Mouse (Mus musculus) hindbrain, embryonic 15.5 days (tissue): ENCODE measurements around the gene Gm37240. TPM values are rescaled to one million over a fixed set of nuclear protein-coding genes. Genes with fewer than 3 reads are reported as not detected.

Experiments
- ATAC-seq: fragments of 200-750 bp; cut with Nextera tagmentation; 2 replicates; pipeline ENCODE4 v1.8.0; 2017; ENCODE audit warnings: low read depth, moderate number of reproducible peaks, moderate TSS enrichment; ENCODE audit not compliant: low FRiP score
- H3K27ac ChIP-seq: fragments of 300-500 bp; sonication (generic); replicated peaks from 2 replicates; pipeline ENCODE4 v1.5.1; 2015; ENCODE audit warnings: mild to moderate bottlenecking, inconsistent platforms
- H3K27me3 ChIP-seq: fragments of 300-500 bp; sonication (generic); 2 replicates; pipeline ENCODE4 v1.6.1; 2015; ENCODE audit warnings: control low read depth, inconsistent platforms
- H3K36me3 ChIP-seq: fragments of 300-500 bp; sonication (generic); 2 replicates; pipeline ENCODE4 v1.6.1; 2015; ENCODE audit warnings: control low read depth, inconsistent platforms
- H3K4me1 ChIP-seq: fragments of 300-500 bp; sonication (generic); replicated peaks from 2 replicates; pipeline ENCODE4 v1.6.1; 2015; ENCODE audit warnings: control low read depth, inconsistent platforms
- H3K4me2 ChIP-seq: fragments of 300-500 bp; sonication (generic); 2 replicates; pipeline ENCODE4 v1.6.1; 2015; ENCODE audit warnings: moderate library complexity, mild to moderate bottlenecking, inconsistent platforms
- H3K4me3 ChIP-seq: fragments of 300-500 bp; sonication (generic); 2 replicates; pipeline ENCODE4 v1.5.1; 2015; ENCODE audit warnings: mild to moderate bottlenecking, inconsistent platforms
- H3K9ac ChIP-seq: fragments of 300-500 bp; sonication (generic); 2 replicates; pipeline ENCODE4 v1.6.1; 2015; ENCODE audit warnings: inconsistent platforms
- H3K9me3 ChIP-seq: fragments of 300-500 bp; sonication (generic); 2 replicates; pipeline ENCODE4 v1.6.1; 2016; ENCODE audit warnings: control low read depth, inconsistent platforms
- WGBS: fragments of 180-500 bp; shearing (Covaris S2); methylation state at CpG from one replicate; pipeline ENCODE4 v1.1.7; 2015; 5-methylcytosine and 5-hydroxymethylcytosine counted together
- polyA plus RNA-seq: library from polyadenylated mRNA; unstranded; fragments of >200 nt; fragmentation: Nextera tagmentation; extraction: Ambion mirVana; gene quantifications from 2 replicates; pipeline ENCODE4 v1.2.1, GENCODE M21; 2015

Gm37240 gene
- polyA plus RNA-seq, 1 experiment from 2014 or later, result 0.87 TPM

DNA sequence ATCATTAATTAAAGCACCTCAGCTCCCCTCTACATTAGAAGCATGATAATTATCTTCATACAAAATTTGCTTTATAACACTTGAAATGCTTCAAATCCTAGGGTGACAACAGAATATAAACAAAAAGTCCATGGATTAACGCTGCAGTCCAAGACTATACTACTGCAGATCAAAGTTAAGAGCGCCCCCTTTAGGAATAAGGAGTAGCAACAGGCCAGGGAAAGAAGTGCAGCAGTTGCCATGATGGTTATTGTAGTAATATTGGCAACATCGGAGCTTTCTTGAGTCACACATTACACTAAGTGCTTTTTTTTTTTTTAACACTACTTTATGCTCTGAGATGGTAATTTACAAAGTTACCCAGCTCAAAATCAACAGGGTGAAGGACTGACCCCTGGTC is 113.9 kb downstream of the Gm37240 start:
- H3K9ac ChIP-seq, result no peak overlapping the region
- WGBS, result 45% methylated on average over 3 of the region's 3 CpGs
- no peaks in the 10 kb centered on the region for H3K36me3 ChIP-seq
- no peak overlapping the region for H3K4me2 ChIP-seq
- H3K27me3 ChIP-seq, result no peaks in the 10 kb centered on the region
- no peak overlapping the region for H3K4me3 ChIP-seq
- no peaks in the 10 kb centered on the region for H3K4me1 ChIP-seq
- no peak overlapping the region for H3K27ac ChIP-seq
- ATAC-seq, result no peak
- no peaks in the 10 kb centered on the region for H3K9me3 ChIP-seq

DNA sequence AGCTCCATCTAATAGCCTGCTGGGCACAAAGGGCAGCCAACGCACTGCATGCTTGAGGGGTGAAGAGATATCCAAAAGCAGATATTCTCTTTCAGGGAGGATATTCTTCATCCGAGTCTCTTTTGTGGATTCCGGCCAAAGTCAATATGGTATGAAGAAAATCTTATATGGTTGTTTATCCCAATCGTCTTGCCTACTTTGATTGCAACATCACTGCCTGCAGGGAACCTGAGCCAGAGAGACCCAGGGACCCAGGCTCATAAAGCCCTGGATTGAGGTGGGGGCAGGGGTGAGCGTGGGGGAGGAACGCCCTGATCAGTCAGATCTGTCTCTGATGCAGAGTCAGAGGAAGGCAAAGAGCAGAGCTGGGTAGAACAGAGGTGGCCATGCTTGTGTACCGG is 122.4 kb downstream of the Gm37240 start:
- H3K9ac ChIP-seq, result no peak overlapping the region
- no peaks in the 10 kb centered on the region for H3K27me3 ChIP-seq
- H3K9me3 ChIP-seq, result no peaks in the 10 kb centered on the region
- no peak overlapping the region for H3K4me2 ChIP-seq
- H3K36me3 ChIP-seq, result no peaks in the 10 kb centered on the region
- 0 out of 2 replicates have a peak, but pooled peaks cover 7% of the 10 kb centered on the region for H3K4me1 ChIP-seq
- no peak for ATAC-seq
- 71% methylated on average over 7 of the region's 7 CpGs for WGBS
- no peak overlapping the region for H3K27ac ChIP-seq
- no peak overlapping the region for H3K4me3 ChIP-seq

DNA sequence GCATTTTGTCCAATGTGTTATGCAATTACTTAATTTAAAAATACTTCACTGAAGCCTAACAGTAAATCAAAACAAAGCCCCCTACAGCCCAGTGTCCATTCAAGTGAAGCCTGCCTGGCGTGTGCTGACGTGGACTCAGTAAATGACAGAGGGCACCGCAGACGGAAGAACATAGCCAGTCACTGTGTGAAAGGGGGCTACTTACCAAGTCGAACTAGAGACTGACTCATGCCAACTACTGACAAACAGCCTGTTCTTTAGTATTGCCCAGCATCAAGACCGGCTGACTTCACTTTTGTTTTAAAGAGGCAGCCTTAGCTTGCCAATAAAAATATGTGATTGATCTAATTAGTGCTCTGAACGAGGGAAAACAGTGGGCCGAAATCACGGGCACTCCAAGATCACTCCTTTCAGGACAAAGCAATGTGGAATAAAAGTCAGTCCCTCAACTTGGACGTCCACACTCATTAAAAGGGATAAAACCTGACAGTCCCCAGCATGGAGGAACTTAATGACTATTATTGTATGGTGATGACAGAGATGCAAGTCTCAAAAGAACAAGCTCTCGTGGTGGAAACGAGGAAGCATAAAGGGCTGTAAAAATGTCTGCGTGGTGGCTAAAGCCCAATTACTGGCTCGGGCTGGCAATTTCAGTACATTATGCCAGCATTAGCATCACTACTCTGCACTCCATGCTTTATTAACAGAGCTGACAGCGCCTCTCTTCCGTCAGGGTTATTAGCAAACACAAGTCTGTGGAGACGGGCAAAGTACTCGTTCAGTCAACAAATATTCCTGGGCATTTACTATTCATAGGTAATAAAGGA is 123.1 kb downstream of the Gm37240 start:
- WGBS, result 44% methylated on average over 18 of the region's 18 CpGs
- H3K27ac ChIP-seq, result no peak overlapping the region
- H3K9ac ChIP-seq, result no peak overlapping the region
- no peaks in the 10 kb centered on the region for H3K9me3 ChIP-seq
- no peak overlapping the region for H3K4me2 ChIP-seq
- no peaks in the 10 kb centered on the region for H3K36me3 ChIP-seq
- ATAC-seq, result no peak
- 0 out of 2 replicates have a peak, but pooled peaks cover 7% of the 10 kb centered on the region for H3K4me1 ChIP-seq
- no peak overlapping the region for H3K4me3 ChIP-seq
- H3K27me3 ChIP-seq, result no peaks in the 10 kb centered on the region

DNA sequence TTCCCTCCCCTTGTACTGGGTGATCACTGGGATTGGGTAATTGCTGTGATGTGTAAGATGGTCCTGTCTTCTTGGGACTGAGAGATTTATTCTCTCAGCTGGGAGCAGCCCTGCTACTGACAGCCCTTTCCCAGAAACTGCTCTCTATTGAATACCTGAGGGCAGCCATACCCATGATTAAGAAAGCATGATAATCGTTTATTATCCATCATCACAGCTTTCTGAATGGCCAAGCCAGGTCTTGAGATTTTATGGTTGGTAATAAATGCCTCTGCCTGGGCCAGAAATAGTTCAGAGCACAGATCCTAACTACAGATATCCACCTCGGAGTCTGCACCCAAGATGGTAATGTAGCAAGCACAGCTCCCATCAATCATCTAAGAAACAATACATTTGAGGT is 129.4 kb downstream of the Gm37240 start:
- ATAC-seq, result no peak
- H3K4me3 ChIP-seq, result no peak overlapping the region
- no peak overlapping the region for H3K9ac ChIP-seq
- no peaks in the 10 kb centered on the region for H3K27me3 ChIP-seq
- H3K4me2 ChIP-seq, result no peak overlapping the region
- no peaks in the 10 kb centered on the region for H3K36me3 ChIP-seq
- H3K27ac ChIP-seq, result no peak overlapping the region
- no peaks in the 10 kb centered on the region for H3K4me1 ChIP-seq
- H3K9me3 ChIP-seq, result no peaks in the 10 kb centered on the region
- 67% methylated on average over 2 of the region's 2 CpGs for WGBS

DNA sequence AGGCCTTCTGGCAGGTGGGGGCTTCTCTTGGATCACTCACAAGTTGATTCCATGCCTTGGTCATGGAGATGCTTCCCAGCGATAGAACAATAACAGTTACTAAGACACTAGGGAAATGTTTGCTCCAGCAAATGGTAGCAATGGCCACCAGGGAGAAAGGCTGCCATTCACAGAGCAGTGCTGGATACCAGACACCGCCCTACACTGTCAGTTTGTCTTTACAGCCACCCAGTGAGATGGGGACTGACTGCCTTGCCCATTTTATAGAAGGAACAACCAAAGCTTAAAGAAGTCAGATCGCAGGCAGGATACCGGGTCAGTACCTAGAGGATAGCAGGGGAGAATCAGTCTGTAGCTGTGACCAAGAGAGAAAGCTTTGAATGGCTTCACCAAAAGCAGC is 129.9 kb downstream of the Gm37240 start:
- H3K4me3 ChIP-seq, result no peak overlapping the region
- H3K9me3 ChIP-seq, result no peaks in the 10 kb centered on the region
- no peak overlapping the region for H3K4me2 ChIP-seq
- no peak for ATAC-seq
- WGBS, result 85% methylated on average over 4 of the region's 4 CpGs
- H3K4me1 ChIP-seq, result no peaks in the 10 kb centered on the region
- H3K27me3 ChIP-seq, result no peaks in the 10 kb centered on the region
- H3K36me3 ChIP-seq, result no peaks in the 10 kb centered on the region
- H3K27ac ChIP-seq, result no peak overlapping the region
- H3K9ac ChIP-seq, result no peak overlapping the region

DNA sequence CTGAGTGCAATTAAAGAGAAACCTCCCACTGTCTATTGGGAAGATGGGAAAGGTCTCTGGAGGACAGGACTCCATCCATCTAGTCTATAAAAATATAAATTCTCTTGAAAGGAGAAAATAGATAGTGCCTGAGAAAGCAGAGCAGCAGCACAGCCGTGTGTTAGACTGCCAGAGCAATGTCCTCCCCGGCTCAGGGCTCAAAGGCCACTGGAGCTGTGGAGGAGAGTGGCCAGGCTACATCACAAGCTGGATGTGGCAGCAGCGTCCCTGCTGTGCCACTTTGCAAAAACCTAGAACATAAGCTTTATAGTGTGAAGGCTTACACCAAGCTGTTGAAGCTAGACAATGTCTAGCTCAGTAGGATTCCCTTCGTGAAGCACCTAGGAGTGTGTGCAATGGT is 138.0 kb downstream of the Gm37240 start:
- no peaks in the 10 kb centered on the region for H3K27me3 ChIP-seq

DNA sequence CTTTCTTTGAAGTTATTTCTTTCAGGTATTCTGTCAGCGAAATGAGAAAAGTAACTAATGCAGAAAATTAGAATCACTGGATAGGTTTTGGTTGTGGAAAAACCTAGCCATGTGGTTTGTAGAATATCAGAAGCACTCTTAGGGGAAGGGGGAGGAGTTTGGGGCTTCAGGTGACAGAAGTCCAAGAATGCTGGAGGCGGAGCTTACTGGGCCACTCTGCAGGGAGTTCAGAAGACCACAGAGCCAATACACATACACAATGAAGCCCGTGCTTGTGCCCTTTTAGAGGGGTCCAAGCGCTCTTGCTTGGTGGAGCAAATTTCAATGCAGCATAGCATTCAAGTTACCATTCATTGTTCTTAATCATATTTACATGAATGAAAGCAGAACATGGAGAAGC is 138.5 kb downstream of the Gm37240 start:
- Histone ChIP-seq H3K27ac (no peak overlapping the region), H3K36me3 (no peaks in the 10 kb centered on the region), H3K9me3 (no peaks in the 10 kb centered on the region), H3K27me3 (no peaks in the 10 kb centered on the region), H3K4me2 (no peak overlapping the region), H3K4me1 (no peaks in the 10 kb centered on the region), H3K4me3 (no peak overlapping the region), H3K9ac (no peak overlapping the region)
- ATAC-seq, result no peak
- WGBS, result 25% methylated on average over 4 of the region's 4 CpGs

More for the DNA sequence above, 138.0 kb downstream of the Gm37240 start:
- 60% methylated on average over 4 of the region's 4 CpGs for WGBS
- H3K27ac ChIP-seq, result no peak overlapping the region
- H3K4me3 ChIP-seq, result no peak overlapping the region
- no peak for ATAC-seq
- H3K4me1 ChIP-seq, result no peaks in the 10 kb centered on the region
- H3K4me2 ChIP-seq, result no peak overlapping the region
- H3K9me3 ChIP-seq, result no peaks in the 10 kb centered on the region
- H3K9ac ChIP-seq, result no peak overlapping the region
- H3K36me3 ChIP-seq, result no peaks in the 10 kb centered on the region

DNA sequence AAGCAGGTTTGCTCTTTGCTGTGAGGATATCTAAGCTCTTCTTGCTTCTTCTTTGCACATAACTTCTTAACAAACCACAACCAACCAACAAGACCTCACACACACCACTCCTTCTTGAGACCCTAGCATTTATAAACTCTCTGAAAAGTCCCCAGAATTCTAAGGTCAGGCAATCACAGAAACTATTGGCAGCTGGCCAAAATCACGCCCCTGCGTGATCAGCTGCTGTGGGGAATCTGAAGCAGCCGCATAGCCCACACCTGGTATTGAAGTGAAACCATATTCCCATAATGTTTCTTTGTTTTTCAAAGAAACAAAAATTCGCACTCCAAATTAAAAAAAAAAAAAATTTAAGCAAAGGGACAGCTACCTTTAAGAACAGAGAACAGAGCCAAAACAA is 141.2 kb downstream of the Gm37240 start:
- no peaks in the 10 kb centered on the region for H3K4me1 ChIP-seq
- WGBS, result 65% methylated on average over 4 of the region's 4 CpGs

DNA sequence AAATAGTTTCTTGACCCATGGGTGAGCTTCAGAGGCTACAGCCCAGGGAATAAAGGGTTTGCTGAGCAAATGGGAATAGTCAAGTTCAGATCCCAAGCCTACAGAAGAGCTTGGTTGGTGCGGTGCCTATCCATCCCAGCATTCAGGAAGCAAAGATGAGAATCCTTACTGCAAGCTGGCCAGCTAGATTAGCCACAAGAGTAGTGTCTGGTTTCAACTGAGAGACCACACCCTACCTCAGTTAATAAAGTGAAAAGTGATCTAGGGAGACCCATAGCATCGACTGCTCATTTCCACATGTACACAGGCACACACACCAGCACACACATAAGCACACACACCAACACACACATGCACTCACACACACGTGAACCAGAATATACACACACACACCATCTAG is 145.6 kb downstream of the Gm37240 start:
- ATAC-seq, result no peak
- H3K27me3 ChIP-seq, result no peaks in the 10 kb centered on the region
- H3K4me1 ChIP-seq, result no peaks in the 10 kb centered on the region
- H3K9me3 ChIP-seq, result no peaks in the 10 kb centered on the region
- 93% methylated on average over 3 of the region's 3 CpGs for WGBS
- no peak overlapping the region for H3K27ac ChIP-seq
- no peak overlapping the region for H3K4me2 ChIP-seq
- H3K9ac ChIP-seq, result no peak overlapping the region
- H3K4me3 ChIP-seq, result no peak overlapping the region
- H3K36me3 ChIP-seq, result no peaks in the 10 kb centered on the region

More for the DNA sequence above, 141.2 kb downstream of the Gm37240 start:
- no peak for ATAC-seq
- Histone ChIP-seq H3K9ac (no peak overlapping the region), H3K4me3 (no peak overlapping the region), H3K4me2 (no peak overlapping the region), H3K27me3 (no peaks in the 10 kb centered on the region), H3K27ac (no peak overlapping the region), H3K36me3 (no peaks in the 10 kb centered on the region), H3K9me3 (no peaks in the 10 kb centered on the region)

DNA sequence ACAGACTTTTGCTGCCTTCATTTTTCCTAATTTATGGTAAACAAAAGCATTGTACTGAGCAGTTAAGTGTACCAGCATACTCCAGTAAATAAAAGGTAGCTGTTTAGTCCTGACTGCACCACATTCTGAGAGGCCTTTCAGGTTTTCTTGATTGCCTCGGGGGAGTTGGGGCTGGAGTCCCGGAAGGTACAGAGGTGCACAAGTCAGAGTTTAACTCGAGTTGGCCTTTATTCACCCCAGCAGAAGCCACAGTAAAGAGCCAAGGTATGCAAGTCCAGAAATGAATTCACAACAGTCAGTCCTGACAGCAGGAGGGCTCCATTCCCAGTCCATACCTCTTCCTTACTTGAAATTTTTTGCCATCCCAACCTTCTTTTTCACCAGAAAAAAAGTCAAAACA is 148.7 kb downstream of the Gm37240 start:
- no peak for ATAC-seq
- no peak overlapping the region for H3K4me2 ChIP-seq
- no peak overlapping the region for H3K9ac ChIP-seq
- WGBS, result 76% methylated on average over 3 of the region's 3 CpGs
- H3K4me1 ChIP-seq, result no peaks in the 10 kb centered on the region
- no peaks in the 10 kb centered on the region for H3K36me3 ChIP-seq
- no peak overlapping the region for H3K4me3 ChIP-seq
- H3K9me3 ChIP-seq, result no peaks in the 10 kb centered on the region
- H3K27ac ChIP-seq, result no peak overlapping the region
- H3K27me3 ChIP-seq, result no peaks in the 10 kb centered on the region

DNA sequence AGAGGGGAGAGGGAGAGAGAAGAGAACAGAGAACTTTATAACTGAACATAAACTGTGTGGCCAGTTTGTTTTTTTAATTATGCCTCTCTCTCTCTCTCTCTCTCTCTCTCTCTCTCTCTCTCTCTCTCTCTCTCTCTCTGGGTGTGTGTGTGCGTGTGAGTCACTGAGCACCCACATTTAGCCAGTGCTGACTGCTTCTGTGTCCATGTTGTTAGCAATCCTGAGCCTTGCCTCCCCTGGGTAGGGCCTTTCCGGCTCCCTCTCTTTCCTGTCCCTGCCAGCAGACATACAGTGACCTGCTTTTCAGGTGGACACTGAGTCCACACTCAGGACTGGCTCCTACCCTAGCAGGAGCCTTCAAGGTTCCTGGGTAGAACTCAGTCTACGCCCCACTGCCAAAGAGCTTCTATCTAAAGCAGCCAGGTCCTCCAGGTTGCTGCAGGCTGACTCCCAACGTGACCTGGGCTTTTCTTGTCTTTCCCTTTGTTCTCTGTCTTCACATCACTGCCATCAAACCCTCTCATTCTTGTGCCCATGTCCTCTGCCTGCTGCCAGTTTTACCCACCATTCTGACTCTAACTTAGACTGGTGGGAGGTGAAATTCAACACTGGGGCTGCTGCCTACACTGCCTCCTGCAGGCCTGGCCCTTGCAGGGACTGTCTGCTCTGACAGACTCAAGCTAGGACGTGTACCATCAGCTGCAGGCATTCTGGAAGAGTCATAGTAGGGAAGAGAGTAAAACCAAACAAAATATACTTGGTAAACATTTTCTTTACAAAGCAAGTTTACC is 153.2 kb downstream of the Gm37240 start:
- Histone ChIP-seq H3K27me3 (no peaks in the 10 kb centered on the region), H3K4me2 (no peak overlapping the region), H3K9ac (no peak overlapping the region), H3K36me3 (no peaks in the 10 kb centered on the region), H3K4me3 (no peak overlapping the region), H3K27ac (no peak overlapping the region), H3K9me3 (no peaks in the 10 kb centered on the region), H3K4me1 (no peaks in the 10 kb centered on the region)
- WGBS, result 80% methylated on average over 5 of the region's 5 CpGs
- ATAC-seq, result no peak

DNA sequence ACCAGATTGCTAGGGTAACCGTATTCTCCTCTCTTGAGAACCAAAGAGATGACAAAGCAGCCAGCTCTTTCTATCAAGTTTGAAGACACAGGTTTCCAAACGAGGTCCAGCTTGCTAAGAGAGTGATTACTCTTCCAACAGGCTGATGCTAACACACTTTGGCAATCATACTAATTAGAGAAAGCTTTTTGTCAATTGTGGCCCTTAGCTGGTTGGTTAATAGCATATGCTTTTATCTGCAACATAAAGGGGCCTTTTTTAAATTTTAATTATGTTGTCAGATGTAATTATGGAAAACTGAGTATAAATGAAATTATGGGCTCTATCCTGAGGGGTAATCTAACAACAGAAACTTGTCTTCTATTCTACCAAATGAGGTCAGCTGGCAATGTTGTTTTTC is 160.1 kb downstream of the Gm37240 start:
- no peaks in the 10 kb centered on the region for H3K27me3 ChIP-seq
- H3K9ac ChIP-seq, result no peak overlapping the region
- no peak overlapping the region for H3K27ac ChIP-seq
- no peaks in the 10 kb centered on the region for H3K9me3 ChIP-seq
- WGBS, result 60% methylated on average over 2 of the region's 2 CpGs
- H3K36me3 ChIP-seq, result no peaks in the 10 kb centered on the region
- ATAC-seq, result no peak
- H3K4me3 ChIP-seq, result no peak overlapping the region
- no peak overlapping the region for H3K4me2 ChIP-seq
- H3K4me1 ChIP-seq, result no peaks in the 10 kb centered on the region
